Mouse (Mus musculus): ENCODE measurements around the gene St6galnac6.

DNA sequence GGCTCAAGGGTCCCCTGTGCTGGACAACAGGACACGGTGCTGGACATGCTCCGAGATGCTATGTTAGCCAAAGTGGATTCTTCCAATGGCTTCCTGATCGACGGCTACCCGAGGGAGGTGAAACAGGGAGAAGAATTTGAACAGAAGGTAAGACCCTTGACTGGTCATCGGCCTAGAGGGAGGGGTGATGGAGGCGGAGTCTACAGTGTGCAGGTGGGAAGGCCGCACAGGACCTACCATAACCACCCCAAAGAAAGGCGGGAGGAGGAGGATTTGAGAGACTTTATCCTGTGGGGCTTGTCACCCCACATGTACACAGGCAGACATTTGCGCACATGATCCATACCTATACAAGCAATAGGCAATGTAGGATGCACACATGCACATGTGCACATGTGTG is 31.5 kb downstream of the St6galnac6 start:
- TF ChIP-seq CTCF (conservative IDR thresholded peaks at IDR 0.05; ENCODE audit: low read length) (no peak), POU5F1 (IDR thresholded peaks at IDR 0.05; ENCODE audit: borderline replicate concordance, low read length) (no peak), NANOG (IDR thresholded peaks at IDR 0.05; ENCODE audit: borderline replicate concordance, low read length) (no peak)

All from E14TG2a.4 (cell line).